Mouse (Mus musculus) heart, adult 2 months (tissue): ENCODE measurements at regions not wholly inside any gene's neighbourhood (a gene's known extent, or its start where the extent isn't known, plus 50 kb on each side); places are given as distances from the start of the nearest gene placed in this dataset.

Experiments
- CTCF ChIP-seq: fragments of 200-600 bp; IDR thresholded peaks from 2 replicates; pipeline ENCODE4 v1.8.1; 2022; ENCODE audit warnings: antibody characterized with exemption, mild to moderate bottlenecking, moderate library complexity
- EP300 ChIP-seq: fragments of 200-500 bp; IDR thresholded peaks from 2 replicates; pipeline ENCODE4 v1.6.1; 2011; ENCODE audit warnings: low read depth, low read length, control low read depth; ENCODE audit not compliant: insufficient read depth
- POLR2A ChIP-seq: fragments of 200-500 bp; IDR thresholded peaks from 2 replicates; pipeline ENCODE4 v1.6.1; 2011; ENCODE audit warnings: mild to moderate bottlenecking, low read depth, low read length, control low read depth; ENCODE audit not compliant: insufficient read depth

DNA sequence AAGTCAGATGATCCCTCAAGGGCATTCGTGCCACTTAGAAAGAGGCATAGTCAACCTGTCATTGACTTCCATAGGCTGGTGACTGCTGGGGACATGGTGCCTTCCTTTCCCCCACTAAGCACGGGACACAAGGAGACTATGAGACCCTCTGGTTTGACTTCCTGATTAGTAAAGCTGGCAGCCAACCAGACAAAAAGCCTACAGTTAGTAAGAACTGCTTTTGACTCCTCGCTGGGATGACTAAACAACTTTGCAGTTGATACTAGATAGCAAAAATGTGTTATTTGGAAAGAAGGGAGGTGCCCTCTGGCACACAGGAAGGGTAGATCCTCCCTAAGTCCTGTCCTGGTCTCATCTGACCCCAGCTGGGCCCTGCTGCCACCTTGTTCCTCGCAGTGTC, 95.0 kb upstream of the Runx1 start:
- TF ChIP-seq CTCF (no peak), EP300 (no peak), POLR2A (no peak)
